Mouse (Mus musculus) spleen, adult 2 months (tissue): ENCODE measurements at regions not wholly inside any gene's neighbourhood (a gene's known extent, or its start where the extent isn't known, plus 50 kb on each side); places are given as distances from the start of the nearest gene placed in this dataset.

Experiments
- CTCF ChIP-seq: fragments of 200-500 bp; IDR thresholded peaks from 2 replicates; pipeline ENCODE4 v1.5.1; 2011; ENCODE audit warnings: mild to moderate bottlenecking, inconsistent platforms; ENCODE audit not compliant: insufficient read depth, insufficient read length, insufficient replicate concordance; ENCODE audit errors: extremely low read depth
- POLR2A ChIP-seq: fragments of 200-500 bp; IDR thresholded peaks from 2 replicates; pipeline ENCODE4 v1.6.1; 2011; ENCODE audit warnings: low read depth, low read length, inconsistent platforms

DNA sequence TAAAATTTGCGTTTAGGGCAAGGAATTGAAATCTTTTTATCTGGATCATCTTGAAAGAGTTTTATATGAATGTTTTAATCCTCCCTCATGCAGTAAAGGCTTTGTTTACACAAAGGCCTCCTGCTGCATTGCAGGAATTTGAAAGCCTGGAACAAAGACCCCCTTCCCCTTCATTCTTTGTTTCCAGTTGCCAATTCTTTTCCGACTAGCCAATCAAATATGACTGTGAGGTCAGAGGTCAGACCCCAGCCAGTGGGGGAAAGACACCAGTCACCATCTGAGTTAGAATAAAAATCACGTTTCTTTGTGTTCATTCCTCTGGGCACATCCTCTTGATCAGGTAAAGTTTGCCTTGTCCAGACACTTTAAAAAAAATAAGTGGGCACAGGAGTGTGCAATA, 124.4 kb downstream of the CK137956 start:
- TF ChIP-seq POLR2A (no peak), CTCF (no peak)
